Mouse (Mus musculus): ENCODE results near the gene Retsat.

DNA sequence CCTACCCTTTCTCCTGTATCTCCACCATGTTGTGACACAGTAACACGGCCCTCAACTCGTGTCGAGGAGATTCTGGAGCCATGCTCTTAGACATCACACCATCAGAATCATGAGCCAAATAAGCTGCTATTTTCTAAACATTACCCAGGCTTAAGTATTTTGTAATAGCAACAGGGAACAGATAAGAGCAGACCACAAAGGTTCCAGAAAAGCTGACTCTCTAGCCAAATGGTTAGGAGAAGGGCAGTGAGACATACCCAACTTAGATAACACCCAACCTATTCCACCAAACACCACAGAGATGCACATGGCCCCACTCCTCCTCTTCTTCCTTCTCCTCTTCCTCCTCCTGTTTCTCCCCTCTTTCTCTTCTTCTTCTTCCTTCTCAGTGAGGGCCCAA is 22.2 kb upstream of the Retsat start:
- TF ChIP-seq CTCF (IDR thresholded peaks at IDR 0.05; ENCODE audit: borderline replicate concordance, insufficient read depth, low read depth, low read length): no peak
- no peak for TF ChIP-seq POLR2A (IDR thresholded peaks at IDR 0.05; ENCODE audit: borderline replicate concordance, insufficient read depth, low read length)

Data from cerebellum, adult 2 months (tissue).